Mouse (Mus musculus) B cell, adult 2 months (primary cell): ENCODE measurements at regions not wholly inside any gene's neighbourhood (a gene's known extent, or its start where the extent isn't known, plus 50 kb on each side); places are given as distances from the start of the nearest gene placed in this dataset.

Experiments
- DNase-seq, 2 experiments: peaks; one replicate each; pipeline ENCODE4 v3.0.0; 2022

- DNase-seq = no peak
These were observed 124.6 kb upstream of the Pax6 start for GRCm38 (mm10) chr2:105544099-105544498.

- DNase-seq = no peak
These were observed 116.6 kb upstream of the Pax6 start for GRCm38 (mm10) chr2:105552092-105552491.

GRCm38 (mm10) chr2:105586782-105587181 is 81.9 kb upstream of the Pax6 start:
- no peak for DNase-seq

- DNase-seq = no peak
These were observed 74.6 kb upstream of the Pax6 start for GRCm38 (mm10) chr2:105594131-105594530.

GRCm38 (mm10) chr2:105604553-105605116 is 64.1 kb upstream of the Pax6 start:
- DNase-seq = no peak

GRCm38 (mm10) chr2:105607969-105608538 is 60.6 kb upstream of the Pax6 start:
- no peak for DNase-seq

DNA sequence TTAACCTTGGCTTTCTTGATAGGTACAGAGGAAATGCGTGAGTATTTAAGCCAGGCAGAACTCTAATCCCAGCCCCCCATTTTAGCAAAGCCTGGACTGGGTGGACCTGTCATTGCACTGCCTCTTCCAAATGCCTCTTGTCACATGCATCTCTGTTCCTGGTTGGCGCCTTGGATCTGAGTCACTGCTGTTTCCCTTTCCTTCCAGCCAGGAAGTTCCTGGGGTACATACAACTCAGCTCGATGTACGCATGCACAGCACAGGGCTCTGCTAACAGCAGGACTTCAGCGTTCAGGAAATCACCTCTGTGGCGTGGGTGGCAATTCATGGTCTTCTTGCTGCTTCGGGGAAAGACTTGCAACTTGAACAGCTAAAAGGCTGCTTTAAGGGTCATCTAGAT is 59.9 kb upstream of the Pax6 start:
- DNase-seq = no peak

GRCm38 (mm10) chr2:105611014-105611413 is 57.7 kb upstream of the Pax6 start:
- DNase-seq = no peak

DNA sequence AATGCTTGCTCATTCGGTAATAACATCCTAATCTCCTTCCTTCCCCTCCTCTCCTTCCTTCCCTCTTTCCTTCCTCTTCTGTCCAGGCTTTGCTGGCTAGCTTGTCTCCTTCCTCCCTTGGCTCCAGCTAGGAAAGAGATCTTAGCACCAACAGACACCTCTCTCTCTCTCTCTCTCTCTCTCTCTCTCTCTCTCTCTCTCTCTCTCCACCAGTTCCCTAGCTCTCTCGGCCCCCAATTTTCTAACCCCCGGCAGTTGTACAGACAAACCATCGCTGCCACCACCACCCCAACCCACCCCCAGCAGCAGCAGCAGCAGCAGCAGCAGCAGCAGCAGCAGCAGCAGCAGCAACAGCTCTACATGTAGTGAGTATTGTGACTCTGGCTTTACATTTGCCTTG is 57.0 kb upstream of the Pax6 start:
- no peak for DNase-seq

- no peak for DNase-seq
These were observed 56.5 kb upstream of the Pax6 start for GRCm38 (mm10) chr2:105612051-105612664.

DNA sequence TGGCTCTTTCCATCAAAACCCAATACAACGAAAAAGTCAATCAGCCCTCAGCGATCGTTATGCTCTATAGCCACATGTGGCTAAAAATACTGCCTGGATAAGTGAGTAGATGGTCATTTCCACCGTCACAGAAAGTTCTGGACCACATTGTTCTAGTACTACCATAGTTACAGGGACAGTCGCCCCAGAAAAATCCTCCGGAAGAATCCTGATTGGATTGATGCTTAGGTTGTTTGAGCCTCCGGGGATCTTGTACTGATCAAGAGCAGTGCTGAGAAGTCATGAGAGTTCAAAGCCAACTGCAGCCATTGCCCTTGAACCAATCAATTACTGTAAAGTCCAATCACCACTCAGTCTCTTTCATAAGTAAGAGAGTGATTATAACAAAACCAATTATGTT is 56.0 kb upstream of the Pax6 start:
- DNase-seq = no peak

DNA sequence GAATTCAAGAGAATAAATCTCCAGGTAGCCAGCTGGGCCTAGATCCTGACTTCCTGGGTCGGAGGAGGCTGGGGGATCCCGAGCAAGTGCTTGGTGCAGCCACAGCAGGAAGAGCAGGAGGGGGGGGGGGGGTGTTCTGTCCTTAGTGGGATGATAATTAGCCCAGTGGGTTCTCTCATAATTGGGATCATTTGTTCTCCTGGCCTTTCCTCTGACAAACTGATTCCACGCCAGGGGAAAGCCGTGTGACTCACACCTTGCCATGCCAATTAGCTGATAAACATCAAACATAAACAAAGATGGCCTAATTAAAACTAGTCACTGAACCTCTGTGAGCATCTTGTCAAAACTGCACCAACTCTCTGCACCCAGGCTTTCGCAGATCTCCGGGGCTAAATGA is 55.5 kb upstream of the Pax6 start:
- no peak for DNase-seq

DNA sequence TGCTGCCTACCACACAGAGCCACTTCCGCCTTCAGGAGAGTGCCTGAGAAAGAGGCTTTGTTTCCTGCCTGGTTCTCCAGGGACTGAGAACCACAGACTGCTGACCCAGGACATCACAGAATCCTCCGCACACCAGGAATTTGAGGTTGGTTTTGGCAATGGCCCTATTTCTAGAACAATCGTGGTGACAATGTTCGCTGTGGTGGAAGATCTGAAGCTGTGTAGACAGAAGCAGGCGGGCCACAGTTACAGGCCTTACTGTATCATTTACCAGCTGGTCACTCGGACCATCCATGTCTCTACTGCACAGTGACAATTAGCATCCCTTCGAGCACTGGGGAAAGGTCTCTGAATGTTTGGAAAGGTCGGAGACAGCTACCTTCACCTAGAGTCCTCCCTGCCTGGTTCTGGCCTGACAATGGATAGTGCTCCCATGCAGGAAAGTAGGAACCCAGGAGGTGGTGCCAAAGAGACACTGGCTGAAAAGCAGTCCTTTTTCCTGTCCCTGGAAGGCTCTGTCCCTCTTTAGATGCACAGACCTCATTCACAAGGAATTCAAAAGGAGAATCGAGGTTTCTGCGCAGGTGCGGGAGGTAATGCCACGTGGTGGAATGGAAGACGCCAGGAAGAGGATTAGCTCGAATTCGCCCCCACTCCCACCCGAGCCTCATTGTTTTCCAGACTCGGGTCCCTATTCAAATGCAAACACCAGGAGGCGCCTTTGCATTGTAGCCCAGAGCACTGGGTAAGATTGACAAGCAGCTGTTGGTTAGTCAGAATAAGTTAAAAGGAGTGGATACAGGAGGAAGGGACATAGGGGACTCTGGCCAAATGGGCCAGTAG is 52.6 kb upstream of the Pax6 start:
- peak in 1 of 2 experiments; percentile 2 for DNase-seq
